Mouse (Mus musculus) heart, postnatal 0 days (tissue): ENCODE data around the gene Lgals8.

Experiments
- CTCF ChIP-seq: IDR thresholded peaks from 2 replicates; pipeline ENCODE4 v1.5.1; 2016; ENCODE audit warnings: antibody characterized with exemption, control low read depth, low read depth
- EP300 ChIP-seq: IDR thresholded peaks from 2 replicates; pipeline ENCODE4 v1.6.1; 2016; ENCODE audit warnings: antibody characterized with exemption, low read depth

- TF ChIP-seq CTCF (no peak), EP300 (no peak)
Observed at GRCm38 (mm10) chr13:12476886-12477285, 12.1 kb upstream of the Lgals8 start.
